Mouse (Mus musculus) spleen, embryonic (tissue): Measurements from ENCODE around the gene Orc5.
"Not testable (repeated sequence)": the region's sequence is repeated elsewhere in the genome, so short reads cannot be mapped to it uniquely, and the experiment has no call there.

Source experiments
- CTCF ChIA-PET: fragments of 350-600 bp; sonication (Branson Sonifier 250); formaldehyde crosslinking; loops from one replicate; lab custom pipeline; 2022; lab: Charles Lee

The Orc5 gene

DNA sequence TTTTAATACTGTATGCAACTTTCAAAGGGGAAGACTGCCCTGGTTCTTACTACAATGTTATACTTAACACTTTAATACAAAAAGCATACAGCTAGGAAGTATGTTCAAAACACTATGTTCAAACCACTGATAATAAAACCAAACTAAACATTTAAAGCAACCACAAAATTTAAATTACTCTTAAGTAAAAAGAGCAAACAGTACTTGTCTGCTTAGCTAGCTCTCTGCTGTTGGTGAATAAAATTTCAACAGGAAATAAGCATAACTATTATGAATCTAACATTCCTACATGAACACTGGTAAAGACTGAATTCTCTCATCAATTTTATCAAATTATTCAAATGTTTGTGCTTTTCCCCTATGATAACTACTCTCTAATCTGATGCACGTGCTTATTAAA lies 13.5 kb downstream of the Orc5 start:
- CTCF ChIA-PET: no interaction called here

- CTCF ChIA-PET: no interaction called here
Measured at GRCm38 (mm10) chr5:22532571-22532970, 17.7 kb downstream of the Orc5 start.

DNA sequence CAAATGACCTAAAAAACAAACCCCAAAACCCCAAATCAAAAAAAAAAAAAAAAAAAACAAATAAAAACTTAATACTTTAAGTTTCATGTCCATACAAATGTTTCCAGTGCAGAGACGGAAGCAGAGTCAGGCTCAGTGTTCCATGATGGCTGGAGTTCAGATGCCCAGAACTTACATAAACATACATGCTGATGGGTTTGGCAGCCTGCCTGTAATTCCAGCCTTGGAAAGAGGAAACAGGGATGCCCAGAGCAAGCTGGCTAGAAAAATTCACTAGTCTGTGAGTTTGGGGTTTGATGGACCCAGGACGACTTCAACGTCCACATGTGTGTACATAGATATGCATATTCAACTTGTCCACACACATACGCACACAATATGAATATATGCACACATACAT lies 27.6 kb downstream of the Orc5 start:
- CTCF ChIA-PET: no interaction called here

DNA sequence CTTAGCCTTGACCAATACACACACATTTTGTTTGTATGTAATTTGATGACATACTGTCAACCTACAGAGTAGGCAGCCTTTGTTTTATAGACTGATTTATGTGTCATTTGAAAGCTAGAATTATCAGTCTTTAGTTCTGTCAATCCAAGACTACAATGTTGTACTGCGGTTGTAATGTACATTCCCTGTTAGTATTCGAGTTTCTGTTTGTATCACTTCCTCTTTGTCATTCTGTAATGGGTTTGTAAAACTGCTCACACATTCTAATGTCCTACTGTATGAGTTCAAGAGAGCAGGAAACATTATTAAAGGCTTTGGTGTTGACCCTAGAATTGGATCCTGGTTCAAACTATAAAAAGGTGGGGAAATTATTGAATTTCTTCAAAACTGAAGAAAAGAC lies 30.5 kb downstream of the Orc5 start:
- CTCF ChIA-PET: no interaction called here

GRCm38 (mm10) chr5:22515745-22516144 lies 34.5 kb downstream of the Orc5 start:
- CTCF ChIA-PET: not testable (repeated sequence)

DNA sequence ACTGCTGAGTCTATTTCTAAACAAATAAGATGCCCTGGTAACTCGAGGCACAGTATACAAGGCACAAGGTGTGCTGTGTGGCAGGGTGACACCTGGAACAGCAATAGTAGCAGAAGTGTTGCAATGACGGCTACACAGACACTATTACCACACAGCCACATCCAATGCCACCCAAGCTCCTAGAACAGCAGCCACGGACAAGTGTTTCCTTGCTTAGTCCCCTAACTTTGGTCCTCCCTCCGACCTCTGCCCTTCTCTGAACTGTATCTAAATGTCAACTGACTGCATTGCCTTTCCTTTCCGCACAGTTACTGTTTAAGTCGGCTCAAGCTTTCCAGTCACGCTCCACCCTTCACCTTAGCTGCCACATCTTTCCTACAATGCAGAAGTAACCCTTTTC lies 36.0 kb downstream of the Orc5 start:
- CTCF ChIA-PET: not testable (repeated sequence)

GRCm38 (mm10) chr5:22512579-22512978 lies 37.6 kb downstream of the Orc5 start:
- CTCF ChIA-PET: not testable (repeated sequence)

DNA sequence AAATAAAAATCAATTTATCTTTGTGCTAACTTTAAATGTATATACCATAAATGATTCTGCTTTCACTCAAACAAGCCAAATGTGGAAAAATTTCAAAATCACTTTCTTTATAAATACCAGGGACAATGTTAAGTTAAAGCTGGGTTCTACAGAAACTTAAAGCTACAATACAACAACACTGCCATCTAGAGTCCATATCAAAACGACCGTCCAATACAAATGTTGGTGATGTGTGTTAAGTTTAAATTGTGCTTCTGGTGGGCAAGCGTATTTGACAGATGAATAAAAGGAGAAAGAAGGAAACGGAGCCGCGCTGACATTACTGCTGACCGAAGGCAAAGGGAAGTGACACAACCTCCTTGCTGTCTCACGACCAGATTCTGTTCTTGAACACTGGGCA lies 38.4 kb downstream of the Orc5 start:
- CTCF ChIA-PET: interaction anchor here (0.5 kb wide), 1 partner anchor 27 kb away, joined by 5 read pairs; no protein-coding TSS in a partner anchor

DNA sequence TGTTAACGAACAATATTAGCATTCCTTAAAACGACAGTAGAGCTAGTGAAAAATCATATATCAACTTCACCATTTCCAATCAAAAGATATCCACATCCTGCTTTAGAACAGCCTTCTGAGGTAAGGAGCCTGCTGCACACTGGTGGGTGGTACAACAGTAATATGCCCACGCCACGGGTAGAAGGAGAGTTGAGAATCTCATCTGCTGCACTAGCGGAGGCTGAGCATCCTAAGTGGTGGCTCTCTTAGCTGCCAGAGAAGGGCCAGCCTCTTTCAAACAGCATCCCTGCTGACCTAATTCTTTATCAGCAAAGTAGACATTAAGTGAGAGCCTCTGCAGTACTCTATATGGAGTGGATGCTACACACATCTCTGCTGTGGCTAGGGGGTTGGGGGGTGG lies 41.7 kb downstream of the Orc5 start:
- CTCF ChIA-PET: no interaction called here

DNA sequence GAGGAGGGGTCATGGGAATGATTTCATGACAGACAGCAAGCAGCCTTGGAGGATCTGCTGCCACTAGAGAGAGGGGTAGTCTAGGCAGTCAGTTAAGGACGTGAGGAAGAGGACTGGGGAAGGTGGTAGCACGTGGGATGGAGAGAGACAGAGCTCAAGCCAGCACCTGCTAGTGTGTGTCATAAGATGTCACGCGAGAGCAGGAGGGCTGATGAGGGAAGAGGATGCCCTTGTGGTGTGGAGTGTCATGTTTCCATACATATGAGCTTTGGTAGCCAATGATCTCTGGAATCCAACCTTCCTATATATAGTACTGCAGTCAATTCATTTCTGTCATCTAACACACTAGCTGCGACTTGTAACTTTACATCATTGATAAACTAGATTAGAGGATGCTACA lies 50.8 kb downstream of the Orc5 start:
- CTCF ChIA-PET: interaction anchor here (0.6 kb wide), 1 partner anchor 89 kb away, joined by 3 read pairs; no protein-coding TSS in a partner anchor

- CTCF ChIA-PET: no interaction called here
Measured at GRCm38 (mm10) chr5:22491088-22491487, 59.1 kb downstream of the Orc5 start.

DNA sequence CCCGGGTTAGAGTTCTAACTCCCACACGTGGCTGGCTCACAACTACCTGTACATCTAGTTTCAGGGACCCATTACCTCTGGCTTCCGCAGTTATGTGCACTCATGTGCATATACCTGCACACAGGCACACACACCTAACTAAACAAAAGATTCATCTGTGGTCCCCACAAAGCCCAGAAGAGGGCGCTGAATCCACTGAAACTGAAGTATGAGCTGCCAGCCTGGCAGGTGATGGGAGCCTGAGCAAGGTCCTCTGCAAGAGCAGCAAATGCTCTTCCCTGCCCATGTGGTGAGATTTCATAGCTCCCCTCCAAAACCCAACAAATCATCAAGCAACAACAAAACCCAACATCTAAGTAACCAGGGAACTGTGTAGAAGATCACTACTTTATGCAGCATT lies 61.1 kb downstream of the Orc5 start:
- CTCF ChIA-PET: no interaction called here

- CTCF ChIA-PET: no interaction called here
Measured at GRCm38 (mm10) chr5:22486601-22487206, 63.5 kb downstream of the Orc5 start.

DNA sequence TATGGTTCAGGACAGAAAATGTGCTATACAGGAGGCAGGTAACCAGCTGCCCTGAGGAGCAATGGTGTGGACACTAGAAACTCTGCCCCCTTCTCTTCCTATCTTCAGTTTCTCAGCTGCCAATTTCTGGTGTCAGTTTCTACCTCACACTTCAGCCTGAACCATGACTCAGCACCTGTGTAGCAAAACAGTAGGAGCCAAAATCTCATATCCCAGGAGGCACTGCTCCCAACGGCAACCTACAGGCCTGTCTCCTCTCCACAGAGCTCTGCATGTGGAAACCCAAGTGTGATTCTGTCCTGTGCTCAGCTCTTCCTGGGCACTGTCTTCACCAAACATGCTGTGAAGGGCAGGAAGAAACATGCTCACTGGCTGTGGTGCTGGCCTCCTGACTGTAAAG lies 64.5 kb downstream of the Orc5 start:
- CTCF ChIA-PET: no interaction called here

- CTCF ChIA-PET: no interaction called here
Measured at GRCm38 (mm10) chr5:22482567-22482966, 67.7 kb downstream of the Orc5 start.

- CTCF ChIA-PET: interaction anchor here (0.6 kb wide), 1 partner anchor 12 kb away, joined by 4 read pairs; no protein-coding TSS in a partner anchor
Measured at GRCm38 (mm10) chr5:22472445-22472844, 77.8 kb downstream of the Orc5 start.

DNA sequence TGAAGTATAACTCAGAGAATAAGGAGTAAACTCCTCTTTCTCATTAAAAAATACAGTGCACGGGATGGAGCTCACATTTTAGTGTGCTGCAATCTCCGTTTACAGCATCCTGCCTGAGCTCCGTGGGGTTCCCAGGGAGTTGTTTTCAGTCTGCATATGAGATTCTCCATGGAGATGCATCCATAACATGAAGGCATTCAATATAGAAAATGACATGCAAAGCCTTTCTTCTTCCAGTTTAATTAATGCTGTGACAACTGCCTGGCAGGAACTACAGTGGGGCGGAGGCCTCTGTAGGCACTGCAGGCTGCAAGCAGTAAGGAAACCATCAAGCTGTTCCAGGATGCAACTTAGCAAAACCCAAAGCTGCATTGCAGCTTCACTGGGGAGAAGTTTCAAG lies 79.0 kb downstream of the Orc5 start:
- CTCF ChIA-PET: no interaction called here

DNA sequence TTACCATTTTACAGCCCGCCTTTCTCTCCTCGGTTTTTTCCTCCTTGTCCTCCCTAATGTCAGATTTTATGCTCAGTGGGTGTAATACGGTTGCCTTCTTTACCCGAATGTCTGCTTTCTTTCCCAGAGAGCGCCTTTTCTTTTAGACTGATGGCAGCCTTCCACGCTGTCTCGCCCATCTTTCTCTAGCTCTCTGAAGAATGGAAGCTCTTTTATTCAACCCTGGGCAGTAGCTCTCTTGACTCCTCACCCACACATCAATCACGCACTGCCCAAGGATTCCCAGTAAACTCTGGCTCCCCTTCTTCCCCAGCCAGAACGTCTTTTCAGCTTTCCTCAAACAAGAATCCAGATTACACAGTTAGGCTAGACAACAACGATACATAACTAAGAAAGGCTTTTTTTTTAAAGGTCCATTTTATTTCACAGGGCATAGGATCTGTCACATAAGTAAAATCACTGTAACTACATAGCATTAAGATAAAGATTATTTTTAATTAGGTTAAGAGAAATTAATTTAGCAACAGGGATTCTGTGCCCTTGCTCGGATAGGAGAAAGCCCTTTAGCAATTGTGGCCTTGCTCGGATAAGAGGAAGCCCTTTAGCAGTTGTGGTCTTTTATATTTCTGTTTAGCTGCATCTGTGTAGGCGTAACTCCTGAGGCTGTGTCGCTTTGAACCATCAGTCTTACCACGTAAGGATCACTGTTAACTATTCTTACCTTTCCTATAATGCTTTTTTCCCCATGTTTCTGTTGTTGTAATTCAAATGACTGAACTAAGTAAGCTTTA lies 97.2 kb downstream of the Orc5 start:
- CTCF ChIA-PET: interaction anchor here (0.5 kb wide), 1 partner anchor 579 kb away, joined by 6 read pairs; no protein-coding TSS in a partner anchor

- CTCF ChIA-PET: no interaction called here
Measured at GRCm38 (mm10) chr5:22452452-22452851, 97.8 kb downstream of the Orc5 start.

GRCm38 (mm10) chr5:22451764-22452163 lies 98.5 kb downstream of the Orc5 start:
- CTCF ChIA-PET: no interaction called here

DNA sequence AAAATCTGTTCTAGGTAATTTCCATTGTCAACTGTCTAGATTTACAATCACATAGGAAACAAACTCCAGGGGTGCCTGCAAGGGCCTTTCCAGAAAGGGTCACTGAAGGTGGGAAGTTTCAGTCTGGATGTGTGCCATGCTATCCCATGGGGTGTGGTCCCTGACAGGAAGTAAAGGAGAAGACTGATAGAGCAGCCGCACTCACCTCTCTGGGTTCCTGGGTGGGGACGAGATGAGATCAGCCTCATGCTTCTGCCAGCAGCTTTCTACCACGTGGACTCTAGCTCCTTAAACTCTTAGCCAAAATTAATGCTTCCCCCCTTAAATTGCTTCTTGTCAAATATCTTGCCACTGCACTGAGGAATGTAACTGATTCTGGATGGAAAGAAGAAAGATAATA lies 100.7 kb downstream of the Orc5 start:
- CTCF ChIA-PET: no interaction called here
